Mouse (Mus musculus) heart, adult 2 months (tissue): ENCODE data around the gene Borcs6. TPM values are rescaled to one million over a fixed set of nuclear protein-coding genes. Genes with fewer than 3 reads are reported as not detected.

Experiments used
- DNase-seq, 2 experiments: peaks; one replicate each; pipeline ENCODE4 v3.0.0; 2021
- H3K27ac ChIP-seq: fragments of 200-600 bp; 2 replicates; pipeline ENCODE4 v1.8.1; 2022
- H3K27me3 ChIP-seq: fragments of 200-500 bp; 2 replicates; pipeline ENCODE4 v1.6.1; 2012; ENCODE audit warnings: mild to moderate bottlenecking, low read length, inconsistent platforms, mixed read lengths; ENCODE audit not compliant: control insufficient read depth, insufficient read depth
- H3K36me3 ChIP-seq: fragments of 200-500 bp; 2 replicates; pipeline ENCODE4 v1.6.1; 2012; ENCODE audit warnings: low read length, inconsistent platforms; ENCODE audit not compliant: control insufficient read depth, insufficient read depth
- H3K4me1 ChIP-seq: fragments of 200-500 bp; 2 replicates; pipeline ENCODE4 v1.6.1; 2011; ENCODE audit warnings: low read length; ENCODE audit not compliant: control insufficient read depth, insufficient read depth
- H3K4me3 ChIP-seq: fragments of 200-600 bp; 2 replicates; pipeline ENCODE4 v1.8.1; 2022
- H3K79me2 ChIP-seq: fragments of 200-500 bp; replicated peaks from 2 replicates; pipeline ENCODE4 v1.6.1; 2012; ENCODE audit warnings: mild to moderate bottlenecking, inconsistent platforms, low read length, moderate library complexity, mixed read lengths; ENCODE audit not compliant: control insufficient read depth, insufficient read depth
- H3K9ac ChIP-seq: fragments of 200-500 bp; 2 replicates; pipeline ENCODE4 v1.6.1; 2012; ENCODE audit warnings: low read depth, mild to moderate bottlenecking, control low read depth, inconsistent platforms, low read length, mixed read lengths
- CTCF ChIP-seq: fragments of 200-600 bp; IDR thresholded peaks from 2 replicates; pipeline ENCODE4 v1.8.1; 2022; ENCODE audit warnings: antibody characterized with exemption, mild to moderate bottlenecking, moderate library complexity
- EP300 ChIP-seq: fragments of 200-500 bp; IDR thresholded peaks from 2 replicates; pipeline ENCODE4 v1.6.1; 2011; ENCODE audit warnings: low read depth, low read length, control low read depth; ENCODE audit not compliant: insufficient read depth
- POLR2A ChIP-seq: fragments of 200-500 bp; IDR thresholded peaks from 2 replicates; pipeline ENCODE4 v1.6.1; 2011; ENCODE audit warnings: mild to moderate bottlenecking, low read depth, low read length, control low read depth; ENCODE audit not compliant: insufficient read depth
- WGBS: fragments of 180-500 bp; shearing (Covaris S2); methylation state at CpG from one replicate; pipeline ENCODE4 v1.1.7; 2018; 5-methylcytosine and 5-hydroxymethylcytosine counted together
- intact Hi-C: fragments of 180-260 bp; cut with DNase I; formaldehyde crosslinking; loops from one replicate; pipeline ENCODE4 v1.15.1; 2025
- polyA plus RNA-seq: library from polyadenylated mRNA; depleted of rRNA; stranded (reverse); fragments of >200 nt; gene quantifications from 2 replicates; pipeline ENCODE4 v1.2.3, GENCODE M21; 2012; rRNA removed
- total RNA-seq, 2 experiments: library from RNA; stranded (reverse); gene quantifications; 2 replicates each; pipeline ENCODE4 v1.2.3; 2021

The Borcs6 gene
- total and polyA plus RNA-seq, 3 experiments, result 13.0 to 17.8 (median 15.3) TPM

DNA sequence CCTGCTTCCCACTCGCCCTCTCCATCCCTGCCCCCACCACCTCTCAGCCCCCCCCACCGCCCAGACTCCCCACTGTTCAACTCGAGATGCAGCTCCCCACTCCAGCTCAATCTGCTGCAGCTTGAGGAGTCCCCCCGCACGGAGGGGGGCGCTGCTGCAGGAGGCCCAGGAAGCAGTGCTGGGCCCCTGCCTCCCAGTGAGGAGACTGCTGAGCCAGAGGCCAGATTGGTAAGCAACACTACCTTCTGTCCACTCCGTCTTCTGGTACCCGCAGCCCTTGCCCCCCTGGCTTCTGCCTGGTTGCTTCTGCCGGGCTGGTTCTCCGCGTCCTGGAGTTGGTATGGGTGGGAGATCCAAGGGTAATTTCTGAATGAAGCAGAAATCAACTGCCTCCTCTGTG is 47.3 kb downstream of the Borcs6 start:
- Histone ChIP-seq H3K9ac (no peak overlapping the region), H3K36me3 (no peaks in the 10 kb centered on the region; the same call in 1 of the 2 replicates), H3K79me2 (no peaks in the 10 kb centered on the region), H3K27me3 (no peaks in the 10 kb centered on the region), H3K4me1 (no peaks in the 10 kb centered on the region; the same call in 1 of the 2 replicates), H3K4me3 (no peak overlapping the region), H3K27ac (no peak overlapping the region)
- DNase-seq, result peak in 1 of 2 experiments; percentile 23
- WGBS, result 86% methylated on average over 11 of the region's 11 CpGs
- TF ChIP-seq EP300 (no peak), CTCF (no peak), POLR2A (no peak)
- intact Hi-C loops, result loop anchor here (10.0 kb wide), 1 partner anchor 298 kb away; no protein-coding TSS in a partner anchor

DNA sequence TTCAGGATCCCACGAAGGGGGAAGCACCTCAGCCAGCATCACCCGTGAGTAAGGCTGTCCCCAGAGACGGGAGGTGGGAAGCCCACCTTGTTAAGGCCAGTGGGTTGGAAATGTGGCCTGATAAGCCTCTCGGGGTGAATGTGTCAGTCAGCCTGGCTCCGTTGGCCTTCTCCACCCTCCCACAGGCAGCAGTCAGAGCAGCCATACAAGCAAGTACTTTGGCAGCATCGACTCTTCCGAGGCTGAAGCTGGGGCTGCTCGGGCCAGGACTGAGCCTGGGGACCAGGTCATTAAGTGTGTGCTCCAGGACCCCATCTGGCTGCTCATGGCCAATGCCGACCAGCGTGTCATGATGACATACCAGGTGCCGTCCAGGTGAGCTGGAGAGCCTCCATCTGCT is 48.2 kb downstream of the Borcs6 start:
- Histone ChIP-seq H3K9ac (no peak overlapping the region), H3K4me3 (no peak overlapping the region), H3K36me3 (no peaks in the 10 kb centered on the region; the same call in 1 of the 2 replicates), H3K27me3 (no peaks in the 10 kb centered on the region), H3K79me2 (no peaks in the 10 kb centered on the region), H3K27ac (no peak overlapping the region), H3K4me1 (no peaks in the 10 kb centered on the region; the same call in 1 of the 2 replicates)
- DNase-seq, result peak in 1 of 2 experiments; percentile 20
- 81% methylated on average over 11 of the region's 11 CpGs for WGBS
- no peak for TF ChIP-seq CTCF
- TF ChIP-seq EP300, result no peak
- no peak for TF ChIP-seq POLR2A
- intact Hi-C loops, result loop anchor here (10.0 kb wide), 1 partner anchor 297 kb away; no protein-coding TSS in a partner anchor

DNA sequence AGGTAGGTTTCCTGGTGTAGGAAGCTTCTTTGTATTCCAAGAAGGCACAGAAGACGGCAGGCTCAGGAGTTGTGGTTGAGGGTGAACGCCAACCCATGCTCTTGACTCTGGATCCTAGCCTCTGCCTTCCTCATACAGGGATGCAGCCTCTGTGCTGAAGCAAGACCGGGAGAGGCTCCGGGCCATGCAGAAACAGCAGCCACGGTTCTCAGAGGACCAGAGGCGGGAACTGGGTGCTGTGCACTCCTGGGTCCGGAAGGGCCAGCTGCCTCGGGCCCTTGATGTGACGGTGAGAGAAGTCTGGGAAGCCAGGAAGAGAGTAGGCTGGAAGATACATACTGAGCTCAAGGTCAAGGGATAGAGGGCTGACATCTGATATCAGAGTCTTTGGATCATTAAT is 48.7 kb downstream of the Borcs6 start:
- Histone ChIP-seq H3K79me2 (no peaks in the 10 kb centered on the region), H3K4me3 (no peak overlapping the region), H3K27ac (no peak overlapping the region), H3K9ac (no peak overlapping the region), H3K27me3 (no peaks in the 10 kb centered on the region), H3K36me3 (no peaks in the 10 kb centered on the region; the same call in 1 of the 2 replicates), H3K4me1 (no peaks in the 10 kb centered on the region; the same call in 1 of the 2 replicates)
- 81% methylated on average over 9 of the region's 9 CpGs for WGBS
- intact Hi-C loops, result loop anchor here (10.0 kb wide), 1 partner anchor 297 kb away; no protein-coding TSS in a partner anchor
- no peak for TF ChIP-seq CTCF
- no peak for TF ChIP-seq POLR2A
- no peak for TF ChIP-seq EP300
- no peak for DNase-seq

DNA sequence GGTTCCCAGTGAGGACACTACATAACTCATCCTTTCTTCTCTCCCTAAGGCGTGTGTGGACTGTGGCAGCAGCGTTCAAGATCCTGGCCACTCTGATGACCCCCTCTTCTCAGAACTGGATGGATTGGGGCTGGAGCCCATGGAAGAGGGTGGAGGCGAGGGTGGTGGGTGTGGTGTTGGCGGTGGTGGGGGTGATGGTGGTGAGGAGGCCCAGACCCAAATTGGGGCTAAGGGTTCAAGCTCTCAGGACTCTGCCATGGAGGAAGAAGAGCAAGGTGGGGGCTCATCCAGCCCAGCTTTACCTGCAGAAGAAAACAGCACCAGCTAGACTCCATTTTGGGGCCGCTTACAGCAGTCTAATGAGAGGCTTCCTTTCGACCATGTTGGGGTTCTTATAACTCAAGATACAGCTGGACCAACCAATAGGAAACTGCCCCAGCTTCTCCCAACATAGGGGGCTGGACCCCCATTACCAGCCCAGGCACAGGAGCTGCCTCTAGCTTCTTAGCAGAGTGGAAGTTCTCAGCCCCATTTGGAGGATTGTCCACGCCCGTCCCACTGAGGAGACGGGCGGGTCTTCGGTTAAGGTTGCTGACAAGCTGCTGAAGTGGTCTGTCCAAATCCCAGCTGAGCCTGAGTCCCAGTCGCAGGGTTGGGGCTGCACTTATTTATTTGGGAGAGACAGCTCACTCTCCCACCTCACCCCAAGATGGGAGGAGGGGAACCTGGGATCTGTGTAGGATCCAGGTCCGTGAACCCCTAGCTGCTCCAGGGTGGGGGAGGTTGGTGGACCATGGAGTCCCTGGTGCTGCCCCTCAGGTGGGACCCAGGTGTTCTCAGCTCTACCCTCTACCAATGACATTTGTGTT is 49.7 kb downstream of the Borcs6 start:
- TF ChIP-seq EP300 (no peak), POLR2A (no peak), CTCF (no peak)
- 80% methylated on average over 13 of the region's 13 CpGs for WGBS
- intact Hi-C loops, result loop anchor here (10.0 kb wide), 1 partner anchor 296 kb away; no protein-coding TSS in a partner anchor
- H3K27me3 ChIP-seq, result no peaks in the 10 kb centered on the region
- H3K4me1 ChIP-seq, result no peaks in the 10 kb centered on the region; the same call in 1 of the 2 replicates
- H3K79me2 ChIP-seq, result no peaks in the 10 kb centered on the region
- H3K36me3 ChIP-seq, result no peaks in the 10 kb centered on the region; the same call in 1 of the 2 replicates
- peak in 1 of 2 experiments; percentile 35 for DNase-seq
- H3K4me3 ChIP-seq, result no peak overlapping the region
- no peak overlapping the region for H3K9ac ChIP-seq
- no peak overlapping the region for H3K27ac ChIP-seq

DNA sequence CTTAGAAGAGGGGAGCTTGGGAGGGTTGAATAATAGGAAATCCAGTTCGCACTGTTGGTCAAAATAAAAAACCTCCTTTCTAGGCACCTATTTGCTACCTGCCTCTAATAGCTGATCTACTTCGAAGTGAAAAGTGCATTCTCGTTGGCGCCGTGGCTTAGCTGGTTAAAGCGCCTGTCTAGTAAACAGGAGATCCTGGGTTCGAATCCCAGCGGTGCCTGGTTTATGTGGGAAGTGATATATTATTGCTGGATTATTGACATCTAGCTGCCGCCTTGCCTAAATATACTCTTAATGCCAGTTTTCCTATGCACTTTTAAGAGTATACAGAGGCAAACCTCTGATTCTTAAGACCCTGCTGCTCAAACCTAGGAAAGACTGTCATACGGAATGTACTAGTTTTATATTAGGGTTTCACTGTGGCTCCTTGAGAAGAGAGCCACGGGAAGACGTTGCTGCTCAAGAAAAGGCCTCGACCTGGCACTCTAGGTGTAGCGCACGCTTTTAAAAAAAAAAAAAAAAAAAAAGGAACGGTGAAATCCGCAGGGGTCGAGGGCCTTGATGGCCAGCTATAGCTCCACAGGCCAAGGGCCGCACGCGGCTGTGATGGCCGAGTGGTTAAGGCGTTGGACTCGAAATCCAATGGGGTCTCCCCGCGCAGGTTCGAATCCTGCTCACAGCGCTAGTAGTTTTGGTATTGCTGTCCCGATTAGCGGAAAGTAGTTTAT is 51.0 kb downstream of the Borcs6 start:
- H3K9ac ChIP-seq, result peak overlapping the region; percentile 59
- TF ChIP-seq EP300 (peak; percentile 94), POLR2A (peak; percentile 68), CTCF (no peak)

More for the DNA sequence above, 51.0 kb downstream of the Borcs6 start:
- H3K36me3 ChIP-seq, result no peaks in the 10 kb centered on the region; the same call in 1 of the 2 replicates
- no peaks in the 10 kb centered on the region for H3K79me2 ChIP-seq
- no peaks in the 10 kb centered on the region; the same call in 1 of the 2 replicates for H3K4me1 ChIP-seq
- intact Hi-C loops, result loop anchor here (1.0 kb wide), 1 partner anchor 10 kb away; no protein-coding TSS in a partner anchor
- H3K4me3 ChIP-seq, result peak overlapping the region; percentile 51
- WGBS, result 3% methylated on average over 30 of the region's 30 CpGs
- DNase-seq, result peak; percentile 90 to 96
- peak overlapping the region; percentile 57 for H3K27ac ChIP-seq
- H3K27me3 ChIP-seq, result no peaks in the 10 kb centered on the region

Other genes with a start within 250 kb of the Borcs6 start
- gene Ndel1, start 187.9 kb upstream of the Borcs6 start, total RNA-seq, result 10 to 100 TPM; 60.4 to 63.7 TPM
- 45.5 and 64.1 TPM in 2 replicates for gene Ndel1, start 187.9 kb upstream of the Borcs6 start, polyA plus RNA-seq
- gene Rnf222, start 171.2 kb upstream of the Borcs6 start, total RNA-seq, result under 1 TPM; 0.07 to 0.13 TPM
- 0.12 TPM in 2 replicates for gene Rnf222, start 171.2 kb upstream of the Borcs6 start, polyA plus RNA-seq
- gene Rpl26, start 158.1 kb upstream of the Borcs6 start, total RNA-seq, result 100 to 1,000 TPM; 648 to 707 TPM
- 494 and 639 TPM in 2 replicates for gene Rpl26, start 158.1 kb upstream of the Borcs6 start, polyA plus RNA-seq
- not detected for gene Odf4, start 132.6 kb upstream of the Borcs6 start, total RNA-seq
- 0.25 and 0.41 TPM in 2 replicates for gene Odf4, start 132.6 kb upstream of the Borcs6 start, polyA plus RNA-seq
- 10 to 100 TPM; 27.8 to 28.5 TPM for gene Arhgef15, start 102.2 kb upstream of the Borcs6 start, total RNA-seq
- gene Arhgef15, start 102.2 kb upstream of the Borcs6 start, polyA plus RNA-seq, result 52.9 and 77.3 TPM in 2 replicates
- gene Slc25a35, start 91.6 kb upstream of the Borcs6 start, total RNA-seq, result 1 to 10 TPM; 4.2 to 5.3 TPM
- 21.6 and 24.2 TPM in 2 replicates for gene Slc25a35, start 91.6 kb upstream of the Borcs6 start, polyA plus RNA-seq
- 100 to 1,000 TPM in 1 of 2 experiments, 10 to 100 TPM in 1; 80.7 to 100 TPM for gene Rangrf, start 84.5 kb upstream of the Borcs6 start, total RNA-seq
- 145 and 169 TPM in 2 replicates for gene Rangrf, start 84.5 kb upstream of the Borcs6 start, polyA plus RNA-seq
- 1 to 10 TPM; 5.9 to 6.4 TPM for gene Pfas, start 51.3 kb upstream of the Borcs6 start, total RNA-seq
- gene Pfas, start 51.3 kb upstream of the Borcs6 start, polyA plus RNA-seq, result 8.5 and 11.5 TPM in 2 replicates
- gene Ctc1, start 43.8 kb upstream of the Borcs6 start, total RNA-seq, result 10 to 100 TPM; 10.7 to 15.7 TPM
- gene Ctc1, start 43.8 kb upstream of the Borcs6 start, polyA plus RNA-seq, result 21.5 and 26.8 TPM in 2 replicates
- under 1 TPM; 0.21 to 0.59 TPM for gene Aurkb, start 14.1 kb upstream of the Borcs6 start, total RNA-seq
- gene Aurkb, start 14.1 kb upstream of the Borcs6 start, polyA plus RNA-seq, result 0.61 and 1.1 TPM in 2 replicates
- gene Tmem107, start 11.1 kb downstream of the Borcs6 start, total RNA-seq, result 1 to 10 TPM; 5.6 to 6.6 TPM
- gene Tmem107, start 11.1 kb downstream of the Borcs6 start, polyA plus RNA-seq, result 15.9 and 26.1 TPM in 2 replicates
- gene Vamp2, start 28.8 kb downstream of the Borcs6 start, total RNA-seq, result 10 to 100 TPM; 63.4 to 70.8 TPM
- 83.0 and 90.0 TPM in 2 replicates for gene Vamp2, start 28.8 kb downstream of the Borcs6 start, polyA plus RNA-seq
- 10 to 100 TPM; 44.4 to 79.8 TPM for gene Per1, start 35.5 kb downstream of the Borcs6 start, total RNA-seq
- 18.0 and 36.4 TPM in 2 replicates for gene Per1, start 35.5 kb downstream of the Borcs6 start, polyA plus RNA-seq
- under 1 TPM in 1 of 2 experiments, not detected in 1; 0.11 TPM for gene Hes7, start 60.7 kb downstream of the Borcs6 start, total RNA-seq
- gene Hes7, start 60.7 kb downstream of the Borcs6 start, polyA plus RNA-seq, result 0.10 TPM in 1 of 2 replicates, not detected in the other
- gene 9130213A22Rik, start 62.9 kb downstream of the Borcs6 start, total RNA-seq, result under 1 TPM; 0.21 to 0.23 TPM
- gene 9130213A22Rik, start 62.9 kb downstream of the Borcs6 start, polyA plus RNA-seq, result 0.82 and 1.00 TPM in 2 replicates
- under 1 TPM; 0.05 to 0.07 TPM for gene Aloxe3, start 66.2 kb downstream of the Borcs6 start, total RNA-seq
- 0.16 TPM in 1 of 2 replicates, not detected in the other for gene Aloxe3, start 66.2 kb downstream of the Borcs6 start, polyA plus RNA-seq
- gene Alox12b, start 97.3 kb downstream of the Borcs6 start, total RNA-seq, result not detected
- 0.04 TPM in 1 of 2 replicates, not detected in the other for gene Alox12b, start 97.3 kb downstream of the Borcs6 start, polyA plus RNA-seq
- gene Alox8, start 138.1 kb downstream of the Borcs6 start, total RNA-seq, result 1 to 10 TPM in 1 of 2 experiments, under 1 TPM in 1; 0.84 to 1.6 TPM
- 0.68 TPM in 1 of 2 replicates, not detected in the other for gene Alox8, start 138.1 kb downstream of the Borcs6 start, polyA plus RNA-seq
- 1 to 10 TPM; 1.6 to 1.8 TPM for gene Gucy2e, start 177.3 kb downstream of the Borcs6 start, total RNA-seq
- gene Gucy2e, start 177.3 kb downstream of the Borcs6 start, polyA plus RNA-seq, result 0.06 TPM in 2 replicates